Mouse (Mus musculus): ENCODE data around the gene Mdc1. TPM values are rescaled to one million over a fixed set of nuclear protein-coding genes. Genes with fewer than 3 reads are reported as not detected.

The Mdc1 gene
- polyA plus RNA-seq, 1 experiment from 2014 or later: 18.7 TPM

DNA sequence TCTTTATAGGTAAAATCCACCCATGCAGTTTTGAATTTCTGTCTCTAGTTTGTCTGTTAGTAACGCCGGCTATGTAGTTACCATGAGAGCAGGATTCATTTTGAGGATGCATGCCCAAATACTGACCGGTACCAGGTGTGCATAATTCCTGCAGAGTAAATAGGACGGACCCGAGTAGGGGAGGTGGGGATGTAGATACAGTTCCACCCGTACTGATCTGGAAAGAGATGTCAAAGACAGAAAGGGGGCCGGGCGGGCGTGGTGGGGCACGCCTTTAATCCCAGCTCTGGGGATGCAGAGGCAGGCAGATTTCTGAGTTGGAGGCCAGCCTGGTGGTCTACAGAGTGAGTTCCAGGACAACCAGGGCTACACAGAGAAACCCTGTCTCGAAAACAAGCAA lies 691 bp downstream of the Mdc1 start:
- Histone ChIP-seq H3K36me3 (ENCODE audit: control insufficient read depth, insufficient read depth, low read length) (peaks cover 18% of the 10 kb centered on the region), H3K9ac (replicated peaks; ENCODE audit: low read depth, low read length) (peak overlapping the region; percentile 23), H3K27ac (ENCODE audit: low read length) (peak overlapping the region; percentile 86), H3K4me3 (ENCODE audit: low read depth, low read length) (peak overlapping the region; percentile 57), H3K4me2 (replicated peaks; ENCODE audit: low read depth, low read length) (peak overlapping the region; percentile 58), H3K9me3 (ENCODE audit: control insufficient read depth, low read depth, low read length) (no peaks in the 10 kb centered on the region), H3K4me1 (ENCODE audit: control insufficient read depth, insufficient read depth, low read length) (peaks cover 11% of the 10 kb centered on the region; the same call in 1 of the 2 replicates), H3K27me3 (ENCODE audit: control insufficient read depth, insufficient read depth, low read length) (no peaks in the 10 kb centered on the region)
- 16% methylated on average over 11 of the region's 11 CpGs for WGBS
- ATAC-seq (ENCODE audit: insufficient number of reproducible peaks, insufficient read depth, low FRiP score, low read depth): no peak

DNA sequence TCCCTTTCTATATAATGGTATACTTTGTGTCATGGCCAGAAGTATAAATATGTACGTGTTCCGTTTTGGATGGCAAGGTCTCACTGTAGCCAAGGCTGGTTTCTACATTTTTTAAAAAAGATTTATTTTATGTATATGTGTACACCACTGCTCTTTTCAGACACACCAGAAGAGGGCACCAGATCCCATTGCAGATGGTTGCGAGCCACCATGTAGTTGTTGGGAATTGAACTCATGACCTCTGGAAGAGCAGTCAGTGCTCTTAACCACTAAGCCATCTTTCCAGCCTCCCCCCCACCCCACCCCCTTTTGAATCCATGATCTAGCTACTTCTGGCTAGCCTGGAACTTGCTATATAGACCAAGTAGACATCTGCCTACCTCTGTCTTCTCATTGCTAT lies 2.2 kb downstream of the Mdc1 start:
- WGBS: 84% methylated on average over 3 of the region's 3 CpGs
- Histone ChIP-seq H3K4me3 (ENCODE audit: low read depth, low read length) (no peak overlapping the region), H3K4me2 (replicated peaks; ENCODE audit: low read depth, low read length) (no peak overlapping the region), H3K4me1 (ENCODE audit: control insufficient read depth, insufficient read depth, low read length) (peaks cover 11% of the 10 kb centered on the region; the same call in 1 of the 2 replicates), H3K27ac (ENCODE audit: low read length) (no peak overlapping the region), H3K9ac (replicated peaks; ENCODE audit: low read depth, low read length) (no peak overlapping the region), H3K27me3 (ENCODE audit: control insufficient read depth, insufficient read depth, low read length) (no peaks in the 10 kb centered on the region), H3K36me3 (ENCODE audit: control insufficient read depth, insufficient read depth, low read length) (peaks cover 33% of the 10 kb centered on the region), H3K9me3 (ENCODE audit: control insufficient read depth, low read depth, low read length) (no peaks in the 10 kb centered on the region)
- no peak for ATAC-seq (ENCODE audit: insufficient number of reproducible peaks, insufficient read depth, low FRiP score, low read depth)

DNA sequence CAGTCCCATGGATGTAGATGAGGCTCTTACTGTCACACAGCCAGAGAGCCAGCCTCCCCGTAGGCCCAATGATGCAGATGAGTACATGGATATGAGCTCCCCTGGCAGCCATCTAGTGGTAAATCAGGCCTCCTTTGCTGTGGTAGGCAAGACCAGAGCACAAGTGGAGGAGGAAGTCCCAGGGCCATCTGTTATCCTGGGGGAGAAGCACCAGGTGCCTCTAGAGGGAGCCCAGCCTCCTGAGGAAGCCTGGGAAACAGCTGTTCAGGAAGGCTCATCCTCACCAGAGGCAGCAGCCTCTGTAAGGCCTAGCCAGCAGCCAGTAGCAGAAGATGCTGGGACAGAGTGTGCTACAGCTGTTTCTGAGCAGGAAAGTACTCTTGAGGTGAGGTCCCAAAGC lies 6.8 kb downstream of the Mdc1 start:
- Histone ChIP-seq H3K9me3 (ENCODE audit: control insufficient read depth, low read depth, low read length) (no peaks in the 10 kb centered on the region), H3K27me3 (ENCODE audit: control insufficient read depth, insufficient read depth, low read length) (no peaks in the 10 kb centered on the region), H3K36me3 (ENCODE audit: control insufficient read depth, insufficient read depth, low read length) (peaks cover 70% of the 10 kb centered on the region), H3K27ac (ENCODE audit: low read length) (no peak overlapping the region), H3K4me3 (ENCODE audit: low read depth, low read length) (no peak overlapping the region), H3K9ac (replicated peaks; ENCODE audit: low read depth, low read length) (no peak overlapping the region), H3K4me2 (replicated peaks; ENCODE audit: low read depth, low read length) (no peak overlapping the region), H3K4me1 (ENCODE audit: control insufficient read depth, insufficient read depth, low read length) (0 out of 2 replicates have a peak, but pooled peaks cover under 1% of the 10 kb centered on the region)
- 44% methylated on average over 1 of the region's 1 CpGs for WGBS
- ATAC-seq (ENCODE audit: insufficient number of reproducible peaks, insufficient read depth, low FRiP score, low read depth): peak; percentile 23; the same call in 1 of the 2 replicates

DNA sequence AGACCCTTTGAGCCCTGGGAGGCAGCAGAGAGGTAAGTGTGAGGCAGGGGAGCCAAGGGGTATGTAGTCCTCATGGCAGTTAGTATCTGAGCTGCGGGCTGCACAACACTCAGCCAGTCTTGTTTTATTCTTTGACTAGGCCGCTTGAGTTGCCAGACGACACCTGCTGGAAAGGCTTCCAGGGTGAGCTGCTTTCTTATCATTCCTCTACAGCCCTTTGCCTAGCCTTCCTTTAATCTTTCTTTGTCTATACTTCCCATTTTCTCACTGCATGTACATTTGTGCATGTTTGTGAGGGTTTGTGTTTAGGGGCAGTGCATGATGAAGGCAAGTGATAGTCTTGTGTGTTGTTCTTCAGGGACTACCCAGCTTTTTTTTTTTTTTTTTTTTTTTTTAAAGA lies 9.7 kb downstream of the Mdc1 start:
- Histone ChIP-seq H3K4me3 (ENCODE audit: low read depth, low read length) (no peak overlapping the region), H3K36me3 (ENCODE audit: control insufficient read depth, insufficient read depth, low read length) (peaks cover 71% of the 10 kb centered on the region), H3K27me3 (ENCODE audit: control insufficient read depth, insufficient read depth, low read length) (no peaks in the 10 kb centered on the region), H3K4me2 (replicated peaks; ENCODE audit: low read depth, low read length) (no peak overlapping the region), H3K27ac (ENCODE audit: low read length) (no peak overlapping the region), H3K9me3 (ENCODE audit: control insufficient read depth, low read depth, low read length) (no peaks in the 10 kb centered on the region), H3K9ac (replicated peaks; ENCODE audit: low read depth, low read length) (no peak overlapping the region), H3K4me1 (ENCODE audit: control insufficient read depth, insufficient read depth, low read length) (no peaks in the 10 kb centered on the region)
- 91% methylated on average over 3 of the region's 3 CpGs for WGBS
- no peak for ATAC-seq (ENCODE audit: insufficient number of reproducible peaks, insufficient read depth, low FRiP score, low read depth)

DNA sequence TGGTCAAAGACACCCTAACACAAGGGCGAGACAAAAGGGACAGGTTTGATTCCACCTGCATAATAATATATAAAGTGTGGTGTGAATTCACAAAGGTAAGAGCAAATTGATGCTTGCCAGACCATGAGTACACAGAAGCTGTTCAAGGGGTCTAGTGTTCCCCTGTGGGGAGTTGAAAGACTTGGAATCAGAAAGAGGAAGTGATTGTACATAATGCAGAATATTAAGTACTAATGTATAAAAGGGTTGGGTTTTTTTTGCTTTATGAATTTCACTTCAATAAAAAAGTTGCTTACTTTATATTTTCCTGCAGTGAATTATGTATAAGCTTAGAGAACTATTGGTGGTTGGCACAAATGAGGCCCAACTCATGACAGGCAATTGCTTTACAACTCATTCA lies 18.1 kb downstream of the Mdc1 start:
- H3K4me2 ChIP-seq (replicated peaks; ENCODE audit: low read depth, low read length): no peak overlapping the region
- peaks cover 4% of the 10 kb centered on the region; the same call in 1 of the 2 replicates for H3K4me1 ChIP-seq (ENCODE audit: control insufficient read depth, insufficient read depth, low read length)
- no peaks in the 10 kb centered on the region for H3K9me3 ChIP-seq (ENCODE audit: control insufficient read depth, low read depth, low read length)
- WGBS: 88% methylated on average over 1 of the region's 1 CpGs
- peaks cover 15% of the 10 kb centered on the region for H3K36me3 ChIP-seq (ENCODE audit: control insufficient read depth, insufficient read depth, low read length)
- no peak overlapping the region for H3K9ac ChIP-seq (replicated peaks; ENCODE audit: low read depth, low read length)
- H3K27me3 ChIP-seq (ENCODE audit: control insufficient read depth, insufficient read depth, low read length): no peaks in the 10 kb centered on the region
- no peak for ATAC-seq (ENCODE audit: insufficient number of reproducible peaks, insufficient read depth, low FRiP score, low read depth)
- no peak overlapping the region for H3K4me3 ChIP-seq (ENCODE audit: low read depth, low read length)
- no peak overlapping the region for H3K27ac ChIP-seq (ENCODE audit: low read length)

DNA sequence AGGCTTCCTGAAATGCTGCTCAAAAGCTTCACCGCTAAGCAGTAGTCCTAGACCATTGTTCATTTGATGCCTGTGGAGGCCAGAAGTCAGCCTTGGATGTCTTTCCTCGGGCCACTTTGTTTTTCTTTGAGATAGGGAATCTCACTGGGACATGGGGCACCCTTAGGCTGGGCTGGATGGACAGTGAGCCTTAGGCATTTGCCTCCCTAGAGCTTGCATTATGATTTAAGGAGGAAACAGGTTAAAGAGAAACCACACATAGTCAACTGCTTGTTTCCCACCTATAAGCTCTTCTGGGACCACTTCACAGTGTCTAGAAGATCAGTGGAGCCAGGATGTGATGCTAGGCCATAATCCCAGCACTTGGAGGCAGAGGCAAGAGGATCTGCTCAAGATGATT lies 18.5 kb downstream of the Mdc1 start:
- Histone ChIP-seq H3K9me3 (ENCODE audit: control insufficient read depth, low read depth, low read length) (no peaks in the 10 kb centered on the region), H3K36me3 (ENCODE audit: control insufficient read depth, insufficient read depth, low read length) (peaks cover 12% of the 10 kb centered on the region), H3K4me1 (ENCODE audit: control insufficient read depth, insufficient read depth, low read length) (peaks cover 8% of the 10 kb centered on the region; the same call in 1 of the 2 replicates), H3K27ac (ENCODE audit: low read length) (no peak overlapping the region), H3K4me2 (replicated peaks; ENCODE audit: low read depth, low read length) (no peak overlapping the region), H3K4me3 (ENCODE audit: low read depth, low read length) (no peak overlapping the region), H3K27me3 (ENCODE audit: control insufficient read depth, insufficient read depth, low read length) (no peaks in the 10 kb centered on the region), H3K9ac (replicated peaks; ENCODE audit: low read depth, low read length) (no peak overlapping the region)
- 68% methylated on average over 2 of the region's 2 CpGs for WGBS
- no peak for ATAC-seq (ENCODE audit: insufficient number of reproducible peaks, insufficient read depth, low FRiP score, low read depth)

DNA sequence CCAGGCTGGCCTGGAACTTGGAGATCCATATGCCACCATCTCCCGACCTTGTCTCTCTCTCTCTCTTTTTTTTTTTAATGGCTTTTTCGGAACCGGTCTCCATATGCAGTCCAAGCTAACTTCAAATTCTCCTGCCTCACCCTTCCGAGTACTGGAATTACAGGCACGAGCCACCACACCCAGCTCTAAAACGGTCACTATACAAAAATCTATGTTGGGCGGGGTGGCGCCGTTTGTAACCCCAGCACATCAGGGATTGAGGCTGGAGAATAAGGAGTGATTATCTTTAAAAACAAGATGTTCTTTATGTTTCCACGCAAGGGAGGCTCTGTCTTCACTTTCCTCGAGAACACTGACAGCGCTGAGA lies 19.5 kb downstream of the Mdc1 start:
- Histone ChIP-seq H3K36me3 (ENCODE audit: control insufficient read depth, insufficient read depth, low read length) (peaks cover 12% of the 10 kb centered on the region), H3K4me1 (ENCODE audit: control insufficient read depth, insufficient read depth, low read length) (peaks cover 11% of the 10 kb centered on the region; the same call in 1 of the 2 replicates), H3K27me3 (ENCODE audit: control insufficient read depth, insufficient read depth, low read length) (no peaks in the 10 kb centered on the region), H3K4me3 (ENCODE audit: low read depth, low read length) (peak overlapping the region; percentile 72), H3K9ac (replicated peaks; ENCODE audit: low read depth, low read length) (peak overlapping the region; percentile 52), H3K9me3 (ENCODE audit: control insufficient read depth, low read depth, low read length) (no peaks in the 10 kb centered on the region), H3K4me2 (replicated peaks; ENCODE audit: low read depth, low read length) (peak overlapping the region; percentile 63), H3K27ac (ENCODE audit: low read length) (peak overlapping the region; percentile 94)
- no peak for ATAC-seq (ENCODE audit: insufficient number of reproducible peaks, insufficient read depth, low FRiP score, low read depth)
- 4% methylated on average over 12 of the region's 12 CpGs for WGBS

DNA sequence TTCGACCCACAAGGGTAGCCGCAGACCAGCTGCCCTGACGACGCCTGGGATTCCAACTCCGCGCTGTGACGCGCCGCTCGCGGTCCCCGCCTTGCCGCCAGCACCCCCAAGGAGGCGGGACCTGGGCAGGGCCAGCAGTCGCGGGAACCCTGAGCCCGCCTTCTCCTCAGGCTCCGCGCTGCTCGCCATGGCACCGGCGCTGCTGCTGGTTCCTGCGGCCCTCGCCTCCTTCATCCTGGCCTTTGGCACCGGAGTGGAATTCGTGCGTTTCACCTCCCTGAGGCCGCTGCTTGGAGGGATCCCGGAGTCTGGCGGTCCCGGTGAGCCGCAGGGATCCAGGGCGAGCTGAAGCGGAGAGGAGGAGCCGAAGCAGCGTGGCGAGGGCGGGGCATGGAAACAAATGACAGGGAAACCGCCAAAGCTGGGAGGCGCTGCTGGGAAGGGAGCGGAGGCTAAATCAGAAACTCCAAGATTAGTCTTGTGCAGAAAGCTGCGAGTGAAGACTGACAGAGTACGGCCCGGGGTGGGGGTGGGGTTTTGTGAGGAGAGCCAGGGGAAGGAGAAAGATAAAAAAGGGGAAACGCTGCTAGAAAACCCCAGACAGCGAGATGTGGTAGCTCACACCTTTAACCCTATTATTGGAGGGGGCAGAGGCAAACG lies 20.0 kb downstream of the Mdc1 start, which contains the start of gene Nrm:
Gene Nrm, plus strand, starts transcription at position 121 of the 660 bp plus-strand sequence.
- WGBS: under 1% methylated on average over 47 of the region's 47 CpGs
- Histone ChIP-seq H3K9ac (replicated peaks; ENCODE audit: low read depth, low read length) (peak within 1 kb of the TSS; percentile 52), H3K27ac (ENCODE audit: low read length) (peak within 1 kb of the TSS; percentile 94), H3K4me1 (ENCODE audit: control insufficient read depth, insufficient read depth, low read length) (peaks cover 11% of the 10 kb centered on the region; the same call in 1 of the 2 replicates), H3K27me3 (ENCODE audit: control insufficient read depth, insufficient read depth, low read length) (no peaks in the 10 kb centered on the region), H3K9me3 (ENCODE audit: control insufficient read depth, low read depth, low read length) (no peaks in the 10 kb centered on the region), H3K4me2 (replicated peaks; ENCODE audit: low read depth, low read length) (peak within 1 kb of the TSS; percentile 63), H3K36me3 (ENCODE audit: control insufficient read depth, insufficient read depth, low read length) (peaks cover 12% of the 10 kb centered on the region), H3K4me3 (ENCODE audit: low read depth, low read length) (peak within 1 kb of the TSS; percentile 72)
- peak; percentile 87 for ATAC-seq (ENCODE audit: insufficient number of reproducible peaks, insufficient read depth, low FRiP score, low read depth)
